Mouse (Mus musculus) liver, postnatal 0 days (tissue): Measurements from ENCODE around the gene Lime1.

Source experiments
- CTCF ChIP-seq: sonication (generic); IDR thresholded peaks from 2 replicates; pipeline ENCODE4 v1.5.1; 2016; ENCODE audit warnings: antibody characterized with exemption, low read depth
- EP300 ChIP-seq: IDR thresholded peaks from 2 replicates; pipeline ENCODE4 v1.6.1; 2016; ENCODE audit warnings: antibody characterized with exemption, low read depth, mild to moderate bottlenecking

GRCm38 (mm10) chr2:181420903-181421638 is 41.2 kb downstream of the Lime1 start:
- TF ChIP-seq CTCF (no peak), EP300 (peak; percentile 93)
